Mouse (Mus musculus): ENCODE results near the gene Psmd6. TPM values are rescaled to one million over a fixed set of nuclear protein-coding genes. Genes with fewer than 3 reads are reported as not detected.

The Psmd6 gene
- polyA plus RNA-seq, 1 experiment from 2014 or later, result 245 TPM

- peak; percentile 35 for ATAC-seq
- H3K4me1 ChIP-seq (ENCODE audit: control insufficient read depth, insufficient read depth, low read depth, low read length), result peaks cover 17% of the 10 kb centered on the region
- peak overlapping the region; percentile 39 for H3K4me2 ChIP-seq (ENCODE audit: low read length)
- H3K4me3 ChIP-seq (ENCODE audit: low read length), result no peak overlapping the region; the same call in 1 of the 2 replicates
- no peaks in the 10 kb centered on the region for H3K9me3 ChIP-seq (ENCODE audit: control insufficient read depth, low read length)
- no peaks in the 10 kb centered on the region for H3K36me3 ChIP-seq (ENCODE audit: control insufficient read depth, insufficient read depth, low read length)
- no peaks in the 10 kb centered on the region for H3K27me3 ChIP-seq (replicated peaks; ENCODE audit: control insufficient read depth, insufficient read depth, low read length)
- 9% methylated on average over 10 of the region's 10 CpGs for WGBS
- H3K27ac ChIP-seq (ENCODE audit: low read depth, low read length), result peak overlapping the region; percentile 78
- H3K9ac ChIP-seq (ENCODE audit: low read depth, low read length), result peak overlapping the region; percentile 22; the same call in 1 of the 2 replicates
These were observed 52.9 kb downstream of the Psmd6 start for GRCm38 (mm10) chr14:14067648-14068472.

- H3K36me3 ChIP-seq (ENCODE audit: control insufficient read depth, insufficient read depth, low read length), result no peaks in the 10 kb centered on the region
- H3K27me3 ChIP-seq (replicated peaks; ENCODE audit: control insufficient read depth, insufficient read depth, low read length), result no peaks in the 10 kb centered on the region
- H3K9me3 ChIP-seq (ENCODE audit: control insufficient read depth, low read length), result no peaks in the 10 kb centered on the region
- H3K27ac ChIP-seq (ENCODE audit: low read depth, low read length), result no peak overlapping the region
- no peak for ATAC-seq
- no peak overlapping the region for H3K9ac ChIP-seq (ENCODE audit: low read depth, low read length)
- peaks cover 13% of the 10 kb centered on the region for H3K4me1 ChIP-seq (ENCODE audit: control insufficient read depth, insufficient read depth, low read depth, low read length)
- H3K4me2 ChIP-seq (ENCODE audit: low read length), result no peak overlapping the region
- WGBS, result 74% methylated on average over 6 of the region's 6 CpGs
- no peak overlapping the region for H3K4me3 ChIP-seq (ENCODE audit: low read length)
These were observed 54.5 kb downstream of the Psmd6 start for GRCm38 (mm10) chr14:14066241-14066640.

- peaks cover 13% of the 10 kb centered on the region for H3K4me1 ChIP-seq (ENCODE audit: control insufficient read depth, insufficient read depth, low read depth, low read length)
- H3K27ac ChIP-seq (ENCODE audit: low read depth, low read length), result 0 out of 2 replicates have a peak overlapping the region, but pooled peaks have one; percentile 10
- no peak overlapping the region for H3K4me3 ChIP-seq (ENCODE audit: low read length)
- H3K27me3 ChIP-seq (replicated peaks; ENCODE audit: control insufficient read depth, insufficient read depth, low read length), result no peaks in the 10 kb centered on the region
- no peaks in the 10 kb centered on the region for H3K36me3 ChIP-seq (ENCODE audit: control insufficient read depth, insufficient read depth, low read length)
- peak; percentile 28; the same call in 1 of the 2 replicates for ATAC-seq
- H3K4me2 ChIP-seq (ENCODE audit: low read length), result no peak overlapping the region
- 25% methylated on average over 4 of the region's 4 CpGs for WGBS
- H3K9me3 ChIP-seq (ENCODE audit: control insufficient read depth, low read length), result no peaks in the 10 kb centered on the region
- H3K9ac ChIP-seq (ENCODE audit: low read depth, low read length), result no peak overlapping the region
These were observed 55.7 kb downstream of the Psmd6 start for GRCm38 (mm10) chr14:14065142-14065498.

GRCm38 (mm10) chr14:14064486-14065141 is 56.2 kb downstream of the Psmd6 start:
- 0 out of 2 replicates have a peak, but pooled peaks have one; percentile 11 for ATAC-seq
- 27% methylated on average over 5 of the region's 5 CpGs for WGBS

GRCm38 (mm10) chr14:14063382-14063781 is 57.4 kb downstream of the Psmd6 start:
- Histone ChIP-seq H3K36me3 (ENCODE audit: control insufficient read depth, insufficient read depth, low read length) (0 out of 2 replicates have a peak, but pooled peaks cover 2% of the 10 kb centered on the region), H3K4me3 (ENCODE audit: low read length) (no peak overlapping the region), H3K9me3 (ENCODE audit: control insufficient read depth, low read length) (no peaks in the 10 kb centered on the region), H3K27me3 (replicated peaks; ENCODE audit: control insufficient read depth, insufficient read depth, low read length) (no peaks in the 10 kb centered on the region), H3K9ac (ENCODE audit: low read depth, low read length) (no peak overlapping the region), H3K4me1 (ENCODE audit: control insufficient read depth, insufficient read depth, low read depth, low read length) (peaks cover 10% of the 10 kb centered on the region), H3K4me2 (ENCODE audit: low read length) (no peak overlapping the region), H3K27ac (ENCODE audit: low read depth, low read length) (no peak overlapping the region)
- WGBS, result 65% methylated on average over 5 of the region's 5 CpGs
- ATAC-seq, result no peak

More at GRCm38 (mm10) chr14:14064486-14065141, 56.2 kb downstream of the Psmd6 start:
- H3K4me2 ChIP-seq (ENCODE audit: low read length), result no peak overlapping the region
- H3K27ac ChIP-seq (ENCODE audit: low read depth, low read length), result 0 out of 2 replicates have a peak overlapping the region, but pooled peaks have one; percentile 10
- H3K9ac ChIP-seq (ENCODE audit: low read depth, low read length), result no peak overlapping the region
- no peaks in the 10 kb centered on the region for H3K36me3 ChIP-seq (ENCODE audit: control insufficient read depth, insufficient read depth, low read length)
- no peaks in the 10 kb centered on the region for H3K9me3 ChIP-seq (ENCODE audit: control insufficient read depth, low read length)
- H3K4me1 ChIP-seq (ENCODE audit: control insufficient read depth, insufficient read depth, low read depth, low read length), result peaks cover 10% of the 10 kb centered on the region
- H3K4me3 ChIP-seq (ENCODE audit: low read length), result no peak overlapping the region
- no peaks in the 10 kb centered on the region for H3K27me3 ChIP-seq (replicated peaks; ENCODE audit: control insufficient read depth, insufficient read depth, low read length)

GRCm38 (mm10) chr14:14062531-14063245 is 58.1 kb downstream of the Psmd6 start:
- H3K9me3 ChIP-seq (ENCODE audit: control insufficient read depth, low read length), result no peaks in the 10 kb centered on the region
- H3K4me1 ChIP-seq (ENCODE audit: control insufficient read depth, insufficient read depth, low read depth, low read length), result peaks cover 6% of the 10 kb centered on the region
- no peak overlapping the region for H3K4me3 ChIP-seq (ENCODE audit: low read length)
- no peak for ATAC-seq
- no peaks in the 10 kb centered on the region for H3K27me3 ChIP-seq (replicated peaks; ENCODE audit: control insufficient read depth, insufficient read depth, low read length)
- H3K27ac ChIP-seq (ENCODE audit: low read depth, low read length), result no peak overlapping the region
- WGBS, result 75% methylated on average over 11 of the region's 11 CpGs
- no peak overlapping the region for H3K9ac ChIP-seq (ENCODE audit: low read depth, low read length)
- H3K4me2 ChIP-seq (ENCODE audit: low read length), result no peak overlapping the region
- 0 out of 2 replicates have a peak, but pooled peaks cover 2% of the 10 kb centered on the region for H3K36me3 ChIP-seq (ENCODE audit: control insufficient read depth, insufficient read depth, low read length)

Other genes with a start within 250 kb of the Psmd6 start
- gene Gm281, start 206.5 kb downstream of the Psmd6 start, polyA plus RNA-seq (2015; fragmentation: Nextera tagmentation; extraction: Ambion mirVana), result 0.05 TPM in 1 of 2 replicates, not detected in the other
- 3.1 and 3.3 TPM in 2 replicates for gene Atxn7, start 159.5 kb downstream of the Psmd6 start, polyA plus RNA-seq (2015; fragmentation: Nextera tagmentation; extraction: Ambion mirVana)
- gene Thoc7, start 159.1 kb downstream of the Psmd6 start, polyA plus RNA-seq (2015; fragmentation: Nextera tagmentation; extraction: Ambion mirVana), result 158 and 160 TPM in 2 replicates
- gene Olfr720, start 65.9 kb upstream of the Psmd6 start, polyA plus RNA-seq (2015; fragmentation: Nextera tagmentation; extraction: Ambion mirVana), result not detected in 2 replicates
- gene Olfr31, start 201.8 kb upstream of the Psmd6 start, polyA plus RNA-seq (2015; fragmentation: Nextera tagmentation; extraction: Ambion mirVana), result 0.11 TPM in 1 of 2 replicates, not detected in the other
- 2.3 and 3.0 TPM in 2 replicates for gene Il3ra, start 225.3 kb upstream of the Psmd6 start, polyA plus RNA-seq (2015; fragmentation: Nextera tagmentation; extraction: Ambion mirVana)

Data from hindbrain, embryonic 16.5 days (tissue).